Mouse (Mus musculus): ENCODE measurements around the gene Elavl3. TPM values are rescaled to one million over a fixed set of nuclear protein-coding genes. Genes with fewer than 3 reads are reported as not detected.

Gene Elavl3
- total RNA-seq, 2 experiments from 2014 or later = 148 to 153 TPM

DNA sequence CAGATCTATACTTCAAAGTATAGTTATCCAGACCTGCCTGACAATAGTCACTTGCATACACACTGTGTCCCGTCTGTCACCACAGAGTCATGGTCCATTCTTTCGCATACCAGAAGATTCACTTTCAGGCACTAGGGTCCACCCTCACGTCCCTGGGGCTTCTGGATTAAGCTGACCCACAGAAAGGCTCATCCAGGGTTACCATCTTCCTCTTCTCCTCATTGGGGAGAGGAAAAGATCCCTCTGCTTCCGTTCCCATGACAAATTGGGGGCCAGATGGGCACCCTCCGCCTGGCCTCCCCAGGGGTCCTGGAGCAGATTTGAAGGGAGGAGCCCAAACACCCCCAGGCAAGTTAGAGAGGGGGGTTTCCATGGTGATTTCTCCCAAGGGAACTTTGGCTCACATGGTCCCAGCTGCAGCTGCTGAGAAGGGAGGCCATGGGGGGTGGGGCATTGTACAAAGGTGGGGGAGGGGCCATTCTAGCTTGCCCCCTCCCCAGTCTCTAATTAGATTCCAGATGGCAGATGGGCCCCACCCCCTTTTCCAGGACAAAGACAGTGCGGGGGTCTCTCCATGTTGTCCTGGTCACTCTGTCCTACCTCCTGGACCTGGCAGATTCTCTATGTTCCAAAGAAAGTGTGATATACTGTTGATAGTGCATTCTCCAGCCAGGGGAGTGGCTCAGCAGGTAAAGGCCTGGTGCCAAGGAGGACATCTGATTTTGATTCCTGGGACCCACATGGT lies 16.4 kb downstream of the Elavl3 start:
- TF ChIP-seq CTCF (IDR thresholded peaks at IDR 0.05) = no peak
- H3K4me3 ChIP-seq = no peak overlapping the region
- DNase-seq (ENCODE audit: extremely low spot score in 1 of 2, low spot score in 2 of 2) = no peak
- H3K27ac ChIP-seq = no peak overlapping the region
- intact Hi-C loops (cut with DNase I) = no loop called here

- no peak overlapping the region for H3K4me3 ChIP-seq
- no peak for TF ChIP-seq CTCF (IDR thresholded peaks at IDR 0.05)
- intact Hi-C loops (cut with DNase I) = no loop called here
- no peak for DNase-seq (ENCODE audit: extremely low spot score in 1 of 2, low spot score in 2 of 2)
- H3K27ac ChIP-seq = no peak overlapping the region; the same call in 1 of the 2 replicates
These were observed 21.4 kb downstream of the Elavl3 start for GRCm38 (mm10) chr9:22030386-22030785.

DNA sequence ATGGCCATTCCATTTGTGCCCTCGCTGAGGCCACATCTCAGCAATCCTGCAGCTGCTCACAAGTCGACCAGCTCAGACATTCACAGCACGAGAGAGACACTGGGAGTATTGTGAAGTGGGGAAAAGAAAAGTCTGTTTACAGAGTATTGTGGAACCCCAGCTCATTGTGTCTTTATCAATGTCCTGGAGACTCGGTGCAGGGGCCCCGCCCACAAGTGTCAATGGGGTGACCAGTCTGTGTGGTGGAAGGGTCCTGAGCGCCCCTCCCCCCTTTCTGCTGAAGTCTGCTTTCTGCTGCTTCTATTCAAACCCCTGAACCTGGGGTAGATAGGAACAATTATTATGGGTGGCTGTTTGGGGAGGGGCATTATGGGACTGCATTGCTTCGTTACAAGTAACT lies 23.4 kb downstream of the Elavl3 start:
- Histone ChIP-seq H3K4me3 (no peak overlapping the region), H3K27ac (no peak overlapping the region; the same call in 1 of the 2 replicates)
- TF ChIP-seq CTCF (IDR thresholded peaks at IDR 0.05) = no peak
- intact Hi-C loops (cut with DNase I) = no loop called here
- DNase-seq (ENCODE audit: extremely low spot score in 1 of 2, low spot score in 2 of 2) = no peak

DNA sequence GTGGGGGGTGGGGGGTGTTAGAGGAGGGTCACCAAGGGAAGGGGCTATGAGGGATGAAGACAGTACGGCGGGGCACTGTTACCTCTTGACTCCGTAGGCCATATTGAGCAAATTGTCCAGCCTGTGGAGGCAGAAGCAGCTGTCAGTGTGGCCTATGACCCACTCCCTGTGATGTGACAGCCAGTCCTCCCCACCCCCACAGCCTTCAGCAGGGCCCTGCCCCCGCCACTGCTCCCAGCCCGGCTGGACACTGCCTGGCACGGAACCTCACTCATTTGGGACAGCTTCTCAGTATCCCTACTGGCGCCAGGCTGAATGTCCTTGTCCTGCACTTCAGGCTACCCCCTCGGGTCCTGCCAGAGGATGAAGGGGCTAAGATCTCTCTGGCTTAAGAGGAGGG lies 27.2 kb downstream of the Elavl3 start:
- intact Hi-C loops (cut with DNase I) = no loop called here
- H3K4me3 ChIP-seq = no peak overlapping the region
- DNase-seq (ENCODE audit: extremely low spot score in 1 of 2, low spot score in 2 of 2) = no peak
- H3K27ac ChIP-seq = peak overlapping the region; percentile 45
- TF ChIP-seq CTCF (IDR thresholded peaks at IDR 0.05) = no peak

- intact Hi-C loops (cut with DNase I) = no loop called here
- Histone ChIP-seq H3K4me3 (no peak overlapping the region), H3K27ac (no peak overlapping the region)
- TF ChIP-seq CTCF (IDR thresholded peaks at IDR 0.05) = no peak
- DNase-seq (ENCODE audit: extremely low spot score in 1 of 2, low spot score in 2 of 2) = no peak
These were observed 34.5 kb downstream of the Elavl3 start for GRCm38 (mm10) chr9:22017208-22017825.

- Histone ChIP-seq H3K27ac (no peak overlapping the region), H3K4me3 (no peak overlapping the region)
- DNase-seq (ENCODE audit: extremely low spot score in 1 of 2, low spot score in 2 of 2) = no peak
- intact Hi-C loops (cut with DNase I) = no loop called here
- TF ChIP-seq CTCF (IDR thresholded peaks at IDR 0.05) = no peak
These were observed 35.6 kb downstream of the Elavl3 start for GRCm38 (mm10) chr9:22016245-22016644.

GRCm38 (mm10) chr9:22012731-22013130 lies 39.1 kb downstream of the Elavl3 start:
- no peak overlapping the region for H3K4me3 ChIP-seq
- H3K27ac ChIP-seq = no peak overlapping the region
- no peak for DNase-seq (ENCODE audit: extremely low spot score in 1 of 2, low spot score in 2 of 2)
- no peak for TF ChIP-seq CTCF (IDR thresholded peaks at IDR 0.05)
- intact Hi-C loops (cut with DNase I) = no loop called here

- no peak overlapping the region; the same call in 1 of the 2 replicates for H3K27ac ChIP-seq
- intact Hi-C loops (cut with DNase I) = no loop called here
- no peak overlapping the region for H3K4me3 ChIP-seq
- no peak for DNase-seq (ENCODE audit: extremely low spot score in 1 of 2, low spot score in 2 of 2)
- TF ChIP-seq CTCF (IDR thresholded peaks at IDR 0.05) = no peak
These were observed 40.8 kb downstream of the Elavl3 start for GRCm38 (mm10) chr9:22011055-22011454.

DNA sequence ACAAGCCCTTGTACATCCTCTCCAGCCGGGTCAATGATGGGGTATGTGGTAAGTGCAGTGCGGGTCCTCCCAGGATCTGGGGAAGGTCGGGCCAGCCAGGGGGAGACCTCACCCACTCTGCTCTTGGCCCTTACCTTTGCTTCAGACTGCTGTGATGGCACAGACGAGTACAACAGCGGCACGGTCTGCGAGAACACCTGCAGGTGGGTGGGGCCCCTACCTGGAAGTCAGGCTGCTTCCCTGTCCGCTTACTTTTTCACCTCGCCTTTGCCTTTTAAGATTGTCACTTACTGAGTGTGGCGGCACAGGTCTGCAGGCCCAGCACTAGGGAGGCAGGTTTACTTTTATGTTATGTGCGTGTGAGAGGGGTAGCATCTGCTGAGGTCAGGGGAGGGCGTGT lies 47.3 kb downstream of the Elavl3 start:
- Histone ChIP-seq H3K27ac (no peak overlapping the region), H3K4me3 (no peak overlapping the region; the same call in 1 of the 2 replicates)
- DNase-seq (ENCODE audit: extremely low spot score in 1 of 2, low spot score in 2 of 2) = no peak
- intact Hi-C loops (cut with DNase I) = loop anchor here (2.0 kb wide), 1 partner anchor 46 kb away; no protein-coding TSS in a partner anchor
- TF ChIP-seq CTCF (IDR thresholded peaks at IDR 0.05) = no peak

DNA sequence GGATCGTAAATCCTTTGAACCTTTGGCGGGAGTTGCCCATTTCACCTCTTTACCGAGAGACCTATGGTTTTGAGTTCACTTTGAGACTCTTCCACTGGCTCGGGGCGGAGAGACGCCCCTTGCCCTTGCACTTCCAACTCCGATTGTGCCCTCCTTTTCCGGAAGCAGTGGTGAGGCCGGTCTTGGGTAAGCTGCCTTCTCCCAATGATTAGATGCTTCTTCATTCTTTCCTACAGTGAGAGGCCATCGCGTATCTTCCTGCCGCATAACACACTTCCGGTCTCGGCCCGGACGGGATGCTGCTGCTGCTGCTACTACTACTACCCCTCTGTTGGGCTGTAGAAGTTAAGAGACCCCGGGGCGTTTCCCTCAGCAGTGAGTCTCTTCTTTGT lies 48.7 kb downstream of the Elavl3 start:
- no peak for TF ChIP-seq CTCF (IDR thresholded peaks at IDR 0.05)
- intact Hi-C loops (cut with DNase I) = loop anchor here (2.0 kb wide), 1 partner anchor 40 kb away; the partner anchor contains the start of gene Epor
- no peak for DNase-seq (ENCODE audit: extremely low spot score in 1 of 2, low spot score in 2 of 2)
- peak overlapping the region; percentile 89 for H3K27ac ChIP-seq
- peak overlapping the region; percentile 82 for H3K4me3 ChIP-seq

GRCm38 (mm10) chr9:22002194-22003162 lies 49.3 kb downstream of the Elavl3 start, which contains the start of the genes Ccdc151 and Prkcsh:
TSS of gene Ccdc151 (minus strand) at chr9:22002634.
TSS of gene Prkcsh (plus strand) at chr9:22002806.
- intact Hi-C loops (cut with DNase I) = loop anchor here (2.0 kb wide), 1 partner anchor 40 kb away; the partner anchor contains the start of gene Epor
- peak within 1 kb of the TSS; percentile 89 for H3K27ac ChIP-seq
- peak; percentile 98 to 99 for DNase-seq (ENCODE audit: extremely low spot score in 1 of 2, low spot score in 2 of 2)
- TF ChIP-seq CTCF (IDR thresholded peaks at IDR 0.05) = no peak
- peak within 1 kb of the TSS; percentile 82 for H3K4me3 ChIP-seq
